Comparison of ENCODE assay signal across 8 mouse cellular contexts in the genomic region with DNA sequence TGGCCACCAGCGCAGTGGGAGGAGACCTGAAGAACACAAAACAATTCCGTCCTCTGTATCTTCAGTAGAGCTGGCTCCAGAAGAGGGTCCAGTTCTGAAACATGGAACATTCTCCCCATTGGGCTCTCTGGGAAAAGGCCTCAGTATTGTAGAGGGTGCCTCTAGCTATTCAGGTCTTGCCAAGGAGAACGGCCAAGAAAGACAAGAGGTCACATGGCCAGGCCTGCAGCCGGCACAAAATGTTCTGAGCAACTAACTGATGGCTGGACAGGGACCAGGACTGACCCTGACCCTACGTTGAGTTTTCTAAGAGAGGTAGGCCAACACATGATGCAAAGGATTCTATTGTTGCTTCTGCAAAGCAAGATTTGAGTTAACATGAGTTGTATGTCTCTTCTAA.
DNase-seq lines count a peak whose midpoint lies in the region.

No protein-coding gene starts in this region.

- DNase-seq in heart, adult 18-20 months = peak; percentile 68 to 88
- DNase-seq in heart, postnatal 4 days = no peak
- peak; percentile 30 for DNase-seq in lung, postnatal 14 days
- DNase-seq in lung, postnatal 4 days = no peak
- DNase-seq in heart, adult 9 months (ENCODE audit: low spot score in 2 of 2) = peak; percentile 67 to 80
- DNase-seq in right cerebral cortex, postnatal 25 days = peak; percentile 17
- no peak for DNase-seq in spleen, postnatal 14 days (ENCODE audit: low spot score in 2 of 2)
- DNase-seq in kidney, postnatal 4 days = no peak

Comparison
In these comparisons a context has a peak if more than half of its experiments do, and no peak if none do; other contexts are left out.
1. DNase-seq: peak in heart, adult 18-20 months (2 of 2), lung, postnatal 14 days (single experiment), heart, adult 9 months (2 of 2) and right cerebral cortex, postnatal 25 days (single experiment); none in heart, postnatal 4 days (single experiment), lung, postnatal 4 days (0 of 2), spleen, postnatal 14 days (0 of 2) and kidney, postnatal 4 days (0 of 2).